Mouse (Mus musculus) megakaryocyte, embryonic 14.5 days (primary cell): ENCODE measurements around the gene Them7.

Experiments
- FLI1 ChIP-seq: IDR thresholded peaks from 2 replicates; pipeline ENCODE4 v1.6.1; 2012; ENCODE audit warnings: low read length, inconsistent platforms, mixed read lengths
- GATA1 ChIP-seq: IDR thresholded peaks from 3 replicates; pipeline ENCODE4 v1.6.1; 2012; ENCODE audit warnings: mixed read lengths, low read length, inconsistent platforms, borderline replicate concordance

GRCm38 (mm10) chr2:105295823-105296222, 71.7 kb downstream of the Them7 start:
- TF ChIP-seq GATA1 (no peak), FLI1 (no peak)
